Mouse (Mus musculus) right cerebral cortex, postnatal 36 days (tissue): ENCODE results near the gene Btbd6.

Experiments
- DNase-seq, 2 experiments: peaks; one replicate each; pipeline ENCODE4 v3.0.0; 2022; ENCODE audit warnings: low spot score in 2 of 2, mixed read lengths in 1 of 2

The Btbd6 gene

DNA sequence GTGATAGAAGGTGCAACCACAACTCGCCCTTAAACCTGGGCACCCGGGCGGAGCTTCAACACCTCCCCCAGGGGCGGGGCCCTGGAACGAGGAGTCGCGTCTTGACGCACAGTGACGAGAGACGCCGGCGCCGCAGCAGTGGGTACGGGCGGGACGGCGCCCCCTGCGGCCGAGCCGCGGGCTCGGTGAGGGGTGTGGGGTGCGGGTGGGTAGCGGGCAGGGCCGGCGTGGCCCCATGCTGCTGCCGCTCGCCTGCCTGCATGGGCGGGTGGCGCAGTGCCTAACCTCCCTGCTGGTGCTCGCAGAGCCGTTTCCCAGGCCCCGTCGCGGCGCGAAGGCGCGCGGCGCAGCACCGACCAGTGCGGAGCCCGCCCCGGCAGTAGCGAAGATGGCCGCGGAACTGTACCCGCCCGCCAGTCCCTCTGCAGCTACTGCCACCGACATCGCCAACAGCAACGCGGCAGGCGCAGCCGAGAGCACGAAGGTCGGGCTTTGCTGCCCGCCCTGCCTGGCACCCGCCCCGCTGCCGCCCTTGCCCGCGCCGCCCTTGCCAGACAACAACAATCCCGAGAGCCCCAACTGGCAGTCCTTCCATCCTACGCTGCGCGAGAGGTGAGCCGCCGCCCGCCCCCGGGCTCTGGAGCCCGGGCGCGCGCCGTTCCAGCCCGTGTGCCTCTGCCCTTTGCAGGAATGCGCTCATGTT is at the start of gene Btbd6:
Btbd6 (plus strand) TSS at position 112 of the 703 bp plus-strand sequence.
- peak; percentile 87 to 89 for DNase-seq

DNA sequence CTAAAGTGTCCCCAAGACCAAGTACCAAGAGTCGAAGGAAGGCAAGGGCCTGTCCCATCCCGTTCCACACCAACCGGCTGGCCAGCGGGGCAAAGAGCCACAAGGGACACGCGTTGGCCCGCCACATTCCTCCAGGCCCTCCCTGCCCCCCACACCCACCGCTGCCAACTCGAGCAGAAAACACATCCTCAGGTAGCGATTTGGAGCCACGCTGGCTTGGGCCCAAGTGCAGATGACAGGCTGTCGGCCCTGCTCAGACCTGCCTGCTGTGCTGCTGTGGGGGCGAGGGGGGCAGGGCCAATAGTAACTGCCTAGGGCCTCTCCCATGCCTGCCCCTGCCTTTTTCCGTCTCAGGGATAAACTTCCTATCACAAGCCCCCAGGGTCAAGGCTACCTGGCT is 49.0 kb upstream of the Btbd6 start:
- DNase-seq = no peak

DNA sequence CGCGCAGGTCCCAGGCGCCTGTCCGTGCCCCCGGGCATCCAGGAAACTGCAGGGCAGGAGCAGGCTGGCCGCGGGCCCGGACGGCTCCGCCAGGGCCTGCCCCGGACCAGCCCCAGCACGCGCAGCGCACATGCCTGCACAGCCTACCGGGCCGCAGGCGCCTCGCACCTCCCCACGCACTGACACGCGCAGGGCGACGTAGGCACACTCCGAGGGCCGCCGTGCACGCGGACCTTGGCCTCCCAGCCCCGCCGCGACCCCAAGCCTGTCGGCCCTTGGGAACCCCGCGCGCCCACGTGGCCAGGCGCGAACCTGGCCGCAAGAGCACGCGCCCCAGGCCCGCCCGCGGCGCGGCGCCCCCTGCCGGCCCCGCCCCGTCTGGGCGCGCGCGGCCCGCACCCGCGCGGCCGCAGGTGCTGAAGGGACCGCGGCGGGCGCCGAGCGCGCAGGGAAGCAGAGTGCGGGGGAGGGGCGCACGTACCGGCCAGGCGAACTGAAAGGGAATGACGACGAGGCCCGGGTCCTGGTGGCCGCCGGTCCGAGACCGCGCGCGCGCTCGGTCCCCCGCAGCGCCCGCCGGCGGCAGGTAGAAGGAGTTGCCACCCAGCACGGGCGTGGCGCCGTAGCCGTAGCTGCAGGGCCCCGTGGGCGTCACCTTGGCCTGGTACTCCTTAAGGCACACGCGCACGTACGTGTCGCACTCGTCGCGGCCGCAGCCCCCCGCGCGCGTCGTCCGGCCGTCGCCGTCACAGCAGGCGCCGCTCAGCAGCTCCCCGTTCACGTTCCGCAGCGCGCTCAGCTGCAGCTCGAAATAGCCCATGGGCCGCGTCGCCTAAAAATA is 47.7 kb upstream of the Btbd6 start:
- peak; percentile 65 to 67 for DNase-seq

DNA sequence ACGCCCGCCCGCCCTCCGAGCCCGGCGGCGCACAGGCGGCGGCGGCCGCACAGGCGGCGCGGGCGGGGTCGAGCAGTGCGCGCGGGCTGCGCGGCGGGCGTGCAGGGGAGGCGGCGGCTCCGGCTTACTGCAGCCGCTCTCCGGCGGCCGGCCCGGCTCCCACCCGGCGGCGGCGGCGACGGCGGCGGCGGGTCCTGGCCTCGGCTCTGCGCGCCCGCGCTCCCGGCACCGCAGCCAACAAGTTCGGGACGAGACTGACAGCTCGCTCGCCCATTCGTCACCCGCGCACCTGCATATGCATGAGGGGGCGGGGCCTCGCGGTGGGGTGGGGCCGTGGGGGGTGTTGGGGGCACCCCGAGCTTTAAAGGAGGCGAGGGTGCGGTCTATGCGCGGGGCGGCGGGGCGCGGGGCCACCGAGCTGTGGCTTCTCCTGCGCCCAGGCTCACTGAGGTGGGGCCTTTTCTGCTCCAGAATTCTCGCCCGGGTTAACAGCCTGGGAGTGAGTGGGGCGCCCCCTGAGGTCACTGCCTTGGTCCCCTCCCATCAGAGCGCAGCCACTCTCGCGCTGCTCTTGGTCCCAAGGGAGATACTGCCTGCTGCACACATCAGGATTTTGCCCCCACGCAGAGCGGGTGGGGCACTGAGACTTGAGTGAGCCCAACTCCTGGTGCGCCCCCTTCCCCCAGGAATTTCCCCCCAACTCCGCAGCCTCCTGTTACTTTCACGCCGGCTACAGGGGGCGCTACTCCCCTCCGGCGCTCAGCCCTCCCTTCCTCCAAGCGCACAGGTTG is 46.5 kb upstream of the Btbd6 start, which contains the start of gene Jag2:
Jag2 (minus strand) TSS at position 215 of the 791 bp plus-strand sequence.
- peak; percentile 61 to 71 for DNase-seq

DNA sequence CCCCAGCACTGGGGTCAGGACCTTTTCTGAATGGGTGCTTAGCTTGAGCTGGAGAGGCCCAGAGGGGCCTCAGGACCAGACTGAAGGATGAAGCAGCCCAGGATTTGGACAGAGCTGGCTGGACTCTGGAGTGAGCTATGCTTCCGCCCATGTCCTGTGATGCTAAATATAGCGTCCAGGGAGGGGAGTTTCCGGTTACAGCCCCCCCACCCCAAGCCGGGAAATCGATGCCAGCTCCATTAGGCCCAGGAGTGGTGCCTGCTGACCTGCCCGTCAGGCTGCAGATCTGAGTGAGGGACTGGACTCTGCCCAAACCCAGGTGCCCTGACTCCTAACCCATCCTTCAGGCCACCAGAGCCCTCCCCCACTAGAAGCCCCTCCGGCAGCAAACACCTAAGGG is 43.6 kb upstream of the Btbd6 start:
- DNase-seq = no peak

DNA sequence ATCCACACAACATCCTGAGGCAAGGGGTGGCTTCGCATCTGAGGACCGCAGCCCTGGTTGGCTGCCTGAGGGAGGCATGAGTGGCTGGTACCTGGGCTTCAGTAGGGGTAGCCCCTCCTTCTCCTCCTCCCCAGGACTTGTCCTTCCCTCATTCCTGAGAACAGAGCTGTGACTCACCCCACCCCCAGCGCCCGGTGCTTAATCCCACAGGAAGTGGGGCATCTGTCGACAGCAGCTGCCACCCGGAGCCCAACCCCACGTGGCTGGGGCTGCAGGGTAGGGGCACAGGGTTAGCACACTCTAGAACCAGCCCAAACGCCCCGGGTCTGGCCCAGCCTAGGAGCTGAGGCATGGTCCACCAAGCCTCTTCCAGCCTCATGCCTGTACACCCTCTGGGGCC is 38.4 kb upstream of the Btbd6 start:
- no peak for DNase-seq

DNA sequence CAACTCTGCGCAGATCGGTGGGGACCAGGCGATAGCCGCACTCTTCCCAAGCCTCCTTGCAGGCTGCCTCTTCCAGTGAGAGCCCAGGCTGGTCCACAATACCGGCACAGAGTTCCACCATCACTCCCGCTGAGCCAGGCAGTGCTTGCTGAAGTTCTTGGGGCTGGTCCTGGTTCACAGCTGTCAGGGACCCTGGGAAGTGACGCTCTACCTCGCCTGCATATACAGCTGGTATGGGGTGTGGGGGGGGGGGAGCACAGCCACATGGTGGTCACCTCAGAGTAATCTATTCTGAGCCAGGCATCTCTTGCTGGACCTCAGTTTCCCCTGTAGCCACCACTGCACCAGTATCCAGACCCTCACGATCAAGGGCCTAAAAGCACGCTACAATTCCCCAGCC is 37.9 kb upstream of the Btbd6 start:
- DNase-seq = no peak

DNA sequence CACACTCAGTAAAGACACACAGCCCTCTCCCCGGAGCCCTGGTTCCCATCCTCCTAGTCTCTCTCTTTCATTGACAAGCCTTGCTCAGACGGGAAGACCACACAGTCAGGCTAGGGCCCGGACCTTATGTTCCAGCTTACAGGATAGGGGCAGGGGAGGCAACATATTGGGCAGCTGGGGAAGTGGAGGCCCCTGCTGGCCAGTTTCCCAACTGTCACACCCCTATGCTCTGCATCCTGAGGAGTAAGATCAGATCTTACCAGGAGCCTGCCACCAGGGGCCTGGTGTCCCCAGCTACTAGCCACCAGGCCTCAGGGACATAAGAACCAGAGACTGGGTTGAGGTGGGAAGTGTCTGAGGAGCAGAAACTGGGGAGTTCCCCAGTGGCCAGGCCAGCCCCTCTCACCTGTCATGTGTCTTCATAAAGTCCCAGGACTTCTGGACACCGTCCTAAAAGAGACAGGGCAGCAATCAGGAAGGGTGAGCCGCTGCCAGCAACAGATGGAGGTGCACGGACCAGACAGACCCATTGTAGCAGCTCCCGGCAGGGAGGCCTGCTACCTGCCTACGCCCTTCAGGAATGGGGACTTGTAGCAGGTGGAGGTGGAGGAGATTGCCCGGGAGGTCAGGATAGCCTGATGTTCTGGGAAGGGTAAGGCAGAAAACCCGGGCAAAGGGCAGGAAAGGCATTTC is 37.3 kb upstream of the Btbd6 start:
- DNase-seq = no peak

DNA sequence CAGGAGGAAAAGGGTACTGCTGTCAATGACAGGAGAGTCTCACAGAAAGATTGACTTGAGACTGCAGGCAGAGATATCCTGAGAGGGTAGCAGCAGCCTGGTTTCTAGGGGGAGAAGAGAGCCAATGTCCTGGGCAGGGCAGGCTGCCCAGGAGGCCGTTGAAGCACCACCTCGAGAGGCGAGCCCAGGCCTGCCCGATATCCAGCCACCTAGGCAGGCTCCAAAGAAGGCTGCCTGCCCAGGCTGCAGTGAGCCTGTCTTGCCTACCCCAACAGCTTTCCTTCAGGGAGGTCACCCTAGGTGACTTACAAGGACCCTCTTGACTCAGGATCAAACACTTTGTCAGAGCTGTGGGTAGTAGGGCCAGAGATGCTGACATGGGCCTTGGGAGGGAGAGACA is 36.0 kb upstream of the Btbd6 start:
- no peak for DNase-seq

DNA sequence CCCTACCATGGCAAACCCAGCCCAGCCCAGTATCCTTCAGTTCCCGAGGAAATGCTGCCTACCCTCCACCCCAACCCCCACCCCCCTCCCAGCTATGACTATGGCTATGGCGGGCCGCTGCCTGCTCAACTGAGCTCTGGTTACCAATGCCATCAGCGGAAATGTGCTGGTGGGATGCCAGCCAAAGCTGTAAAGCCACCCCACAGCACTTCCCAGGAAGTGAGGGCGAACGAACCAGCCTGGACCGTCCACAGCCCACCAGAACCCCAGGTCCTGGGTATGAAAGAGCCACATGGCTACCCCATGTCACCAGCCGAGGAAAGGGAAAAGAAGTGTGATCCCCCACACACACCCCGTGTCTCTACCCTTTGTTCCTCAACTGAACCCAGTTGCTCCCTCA is 35.6 kb upstream of the Btbd6 start:
- DNase-seq = no peak

DNA sequence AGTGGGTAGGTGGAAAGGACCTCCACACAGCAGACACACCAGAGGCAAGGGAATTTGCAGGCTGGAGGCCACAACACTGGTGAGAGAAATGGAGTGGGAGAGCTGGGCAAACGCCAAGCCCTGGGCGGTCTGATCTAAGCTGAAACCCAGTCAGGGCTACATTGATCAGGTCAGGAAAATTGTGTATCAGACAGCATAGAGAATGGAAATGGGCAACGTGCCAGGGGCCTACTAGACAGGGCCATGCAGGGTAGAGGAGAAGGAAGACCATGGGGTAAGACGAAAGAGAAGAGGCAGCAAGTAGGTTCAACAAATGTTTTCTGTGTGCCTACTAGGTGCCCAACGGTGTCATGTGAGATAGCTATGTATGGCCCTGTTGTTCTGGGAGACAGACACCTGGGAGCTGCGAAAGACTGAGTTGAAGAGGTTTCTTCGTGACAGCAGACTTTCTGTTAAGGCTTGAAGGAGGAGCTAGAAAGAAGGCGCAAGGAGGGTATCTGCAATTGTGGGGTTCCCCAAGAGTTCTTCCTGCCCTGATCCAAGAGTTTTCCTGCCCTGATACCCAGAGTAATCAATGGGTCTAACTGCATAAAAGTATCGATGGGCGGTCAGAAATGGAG is 35.0 kb upstream of the Btbd6 start:
- DNase-seq = no peak

DNA sequence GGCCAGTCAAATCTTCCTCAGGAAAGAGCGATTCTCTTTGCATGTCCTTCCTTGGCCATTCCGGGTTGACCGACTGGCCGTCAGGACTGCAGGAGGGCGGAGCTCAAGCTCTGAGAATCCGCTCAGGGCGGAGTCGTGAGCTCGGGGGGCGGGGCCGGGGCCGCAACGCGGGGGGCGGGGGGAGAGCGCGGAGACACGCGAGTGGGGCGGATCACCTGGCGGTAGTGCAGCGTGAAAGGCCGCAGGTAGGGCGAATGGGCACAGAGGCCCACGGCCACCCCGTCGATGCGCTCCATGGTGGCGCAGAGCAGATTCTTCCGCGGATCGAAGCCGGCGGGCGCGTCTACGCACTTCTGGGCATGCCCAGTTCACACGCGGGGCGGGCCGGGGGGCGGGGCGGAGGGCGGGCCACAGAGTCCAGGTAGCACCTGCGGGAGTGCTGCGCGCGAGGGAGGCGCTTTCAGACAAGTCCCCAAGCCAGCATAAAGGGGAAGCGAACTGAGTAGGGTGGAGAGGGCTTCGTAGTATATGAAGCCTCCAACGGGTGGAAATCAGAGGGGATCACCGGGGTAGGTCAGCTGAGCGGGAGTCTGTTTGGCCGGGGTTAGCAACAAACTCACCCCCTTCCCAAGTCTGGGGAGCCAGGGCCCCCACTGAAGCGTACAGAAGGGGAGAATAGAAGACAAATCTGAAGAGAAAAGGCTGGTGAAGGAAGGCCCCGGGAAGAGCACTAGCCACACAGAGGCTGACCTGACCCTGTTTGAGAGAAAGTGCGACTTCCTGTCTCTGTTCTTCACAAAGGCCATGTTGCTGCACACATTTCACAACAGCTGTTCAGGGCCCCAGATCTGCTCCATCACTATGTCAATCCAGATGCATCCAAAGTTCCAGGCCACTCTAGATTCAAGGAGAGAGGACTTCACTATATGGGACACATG is 34.2 kb upstream of the Btbd6 start, which contains the start of gene Nudt14:
Nudt14 (minus strand) TSS at position 349 of the 938 bp plus-strand sequence.
- DNase-seq = peak in 1 of 2 experiments; percentile 66

DNA sequence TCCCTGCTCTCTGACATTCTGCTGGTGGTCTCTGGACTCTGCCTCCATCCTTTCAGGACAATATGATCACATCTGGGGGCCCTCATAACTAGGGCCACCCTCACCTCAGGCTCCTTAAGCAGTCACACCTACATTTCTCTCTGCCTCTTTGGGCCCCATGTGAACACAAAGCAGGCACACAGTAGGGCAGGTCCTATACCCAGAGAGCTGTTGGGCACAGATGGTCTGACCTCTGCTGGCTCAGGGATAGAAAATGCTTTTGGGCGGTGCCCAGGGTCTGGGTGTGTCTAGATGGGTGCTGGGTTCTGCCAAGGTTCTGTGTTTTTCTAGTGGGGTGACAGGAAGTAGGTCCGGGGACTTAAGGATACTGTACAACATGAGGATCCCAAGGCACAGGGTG is 32.6 kb upstream of the Btbd6 start:
- DNase-seq = no peak

DNA sequence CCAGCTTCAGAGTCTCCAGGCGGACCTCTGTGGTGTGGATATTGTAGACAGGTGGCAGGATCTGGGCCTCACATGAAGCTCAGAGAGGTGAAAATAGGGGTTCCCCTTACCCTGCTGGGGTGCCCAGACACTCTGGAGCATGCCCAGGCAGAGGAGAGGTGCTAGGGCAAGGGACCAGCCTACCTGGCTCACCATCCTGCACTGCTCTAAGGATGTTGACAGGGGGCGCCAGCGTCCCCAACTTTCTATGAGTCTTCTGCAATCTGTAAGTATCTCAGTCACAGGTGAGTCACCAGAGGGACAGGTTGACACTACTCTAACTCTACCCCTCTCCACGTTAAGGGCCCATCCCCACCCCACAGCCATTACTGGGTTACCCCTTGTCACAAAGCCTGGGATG is 29.0 kb upstream of the Btbd6 start:
- DNase-seq = no peak

DNA sequence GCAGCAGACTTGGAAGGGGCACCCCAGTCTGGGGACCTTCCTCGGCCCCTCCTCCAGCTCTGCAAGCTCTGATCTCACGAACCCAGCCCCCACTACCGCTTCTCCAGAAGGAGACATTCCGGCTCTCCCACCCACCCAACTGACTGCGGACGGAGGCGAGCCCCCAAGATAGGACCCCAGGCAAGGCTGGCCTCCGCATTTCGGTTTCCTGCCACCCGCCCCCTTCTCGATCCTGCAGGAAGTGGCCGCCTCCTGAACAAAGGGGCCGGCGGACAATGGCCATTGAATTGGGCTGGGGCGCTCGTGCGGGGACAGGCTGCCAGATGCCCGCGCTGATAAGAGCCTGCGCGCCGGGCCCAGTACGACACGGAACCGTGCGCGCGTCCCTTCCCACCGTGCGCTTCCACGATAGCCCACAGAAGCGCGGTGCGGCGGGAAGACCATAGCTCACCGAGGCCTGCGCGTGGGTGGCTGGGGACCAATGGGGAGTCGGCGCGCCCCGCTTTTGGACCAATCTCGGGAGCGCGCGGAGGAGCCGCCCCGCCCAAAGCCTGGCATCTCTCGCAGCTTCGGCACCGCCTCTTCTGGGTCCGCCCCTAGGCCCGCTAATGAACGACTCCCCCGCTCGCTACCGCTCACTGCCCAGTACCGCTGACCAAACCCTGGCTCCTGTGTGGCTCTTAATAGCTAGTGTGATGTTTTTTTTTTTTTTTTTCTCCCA is 26.1 kb upstream of the Btbd6 start:
- peak; percentile 92 to 93 for DNase-seq

DNA sequence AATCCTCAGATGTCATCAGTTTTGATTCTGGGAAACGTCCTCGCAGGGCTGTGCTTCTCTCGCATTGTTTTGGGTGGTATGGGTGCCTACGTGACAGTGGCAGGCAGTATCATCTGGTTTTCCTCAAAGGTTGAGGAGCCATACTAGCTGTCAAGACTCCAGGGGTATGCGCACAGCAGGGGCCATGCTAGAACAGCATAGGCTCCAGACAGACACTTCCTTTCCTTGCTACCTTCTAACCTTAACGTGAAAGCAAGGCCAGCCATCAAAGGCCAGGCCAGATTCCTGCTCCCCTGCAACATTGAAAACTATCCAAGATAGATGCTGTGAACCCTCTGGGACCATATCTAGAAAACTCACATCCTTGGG is 25.5 kb upstream of the Btbd6 start:
- no peak for DNase-seq

DNA sequence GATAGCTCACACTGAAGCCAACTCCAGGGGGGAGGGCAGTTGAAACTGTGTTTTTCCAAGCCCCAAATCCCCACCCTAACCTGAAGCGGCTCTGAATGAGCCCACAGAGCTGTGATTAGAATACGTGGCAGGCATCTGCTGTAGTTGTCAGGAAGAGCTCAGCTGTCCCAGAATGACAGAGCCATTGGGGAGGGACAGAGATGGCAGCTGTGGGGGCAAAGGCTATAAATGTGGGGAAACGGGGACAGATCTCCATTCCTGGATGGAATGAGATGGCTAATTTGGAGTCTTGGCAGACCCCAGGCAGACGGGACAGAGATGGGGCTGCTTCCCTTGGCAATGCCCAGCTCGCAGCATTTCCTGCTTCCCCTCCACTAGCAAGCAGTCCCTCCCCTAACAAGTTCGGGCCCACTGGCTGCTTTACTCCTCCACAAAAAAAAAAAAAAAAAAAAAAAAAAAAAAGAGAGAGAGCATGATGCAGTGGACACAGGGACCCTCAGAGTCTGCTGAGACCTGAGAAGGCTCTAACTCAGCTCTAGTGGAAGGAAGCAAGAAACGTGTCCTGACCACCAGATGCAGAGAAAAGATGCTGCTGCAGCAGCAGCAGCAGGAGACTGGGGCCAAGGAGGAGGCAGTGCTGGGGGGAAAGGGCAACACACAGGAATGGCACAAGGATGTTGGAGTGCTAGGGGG is 25.0 kb upstream of the Btbd6 start:
- no peak for DNase-seq

DNA sequence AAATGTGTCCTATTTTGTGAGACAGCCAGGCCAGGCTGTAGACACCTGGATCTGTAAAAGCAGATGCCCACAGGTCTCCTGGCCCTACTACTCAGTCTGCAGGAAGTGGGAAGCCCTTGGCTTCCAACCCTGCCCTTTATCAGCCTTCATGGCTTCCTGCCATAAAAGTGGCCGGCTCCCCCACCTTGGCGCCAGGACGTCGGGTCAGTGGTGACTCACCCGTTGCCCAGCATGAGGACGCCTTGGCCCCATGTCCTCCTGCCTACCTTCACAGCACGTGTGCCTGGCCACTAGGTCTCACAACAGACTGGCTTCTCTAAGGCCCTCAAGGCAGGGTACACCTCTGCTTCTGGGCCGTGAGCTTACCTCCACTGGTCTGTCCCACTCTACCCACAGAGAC is 23.8 kb upstream of the Btbd6 start:
- no peak for DNase-seq
